Mouse (Mus musculus) forebrain, postnatal 0 days (tissue): Measurements from ENCODE around the gene Gas2l2. TPM values are rescaled to one million over a fixed set of nuclear protein-coding genes. Genes with fewer than 3 reads are reported as not detected.

Source experiments
- ATAC-seq: fragments of 200-750 bp; cut with Nextera tagmentation; 2 replicates; pipeline ENCODE4 v1.8.0; 2017; ENCODE audit warnings: mild to moderate bottlenecking, moderate library complexity
- DNase-seq: peaks from one replicate; pipeline ENCODE4 v3.0.0-alpha.2; 2015
- H3K27ac ChIP-seq: fragments of 300-500 bp; sonication (generic); 2 replicates; pipeline ENCODE4 v1.5.1; 2014; ENCODE audit warnings: low read depth, mild to moderate bottlenecking, antibody characterized with exemption, low read length, moderate library complexity, mixed read lengths
- H3K27me3 ChIP-seq: fragments of 300-500 bp; sonication (generic); 2 replicates; pipeline ENCODE4 v1.6.1; 2014; ENCODE audit warnings: mild to moderate bottlenecking, low read length, mixed read lengths; ENCODE audit not compliant: insufficient read depth
- H3K36me3 ChIP-seq: fragments of 300-500 bp; sonication (generic); 2 replicates; pipeline ENCODE4 v1.6.1; 2014; ENCODE audit warnings: mild to moderate bottlenecking, moderate library complexity; ENCODE audit not compliant: insufficient read depth
- H3K4me1 ChIP-seq: fragments of 300-500 bp; sonication (generic); 2 replicates; pipeline ENCODE4 v1.6.1; 2014; ENCODE audit warnings: antibody characterized with exemption; ENCODE audit not compliant: insufficient read depth
- H3K4me2 ChIP-seq: fragments of 300-500 bp; sonication (generic); 2 replicates; pipeline ENCODE4 v1.6.1; 2014; ENCODE audit warnings: low read depth, mild to moderate bottlenecking, moderate library complexity
- H3K4me3 ChIP-seq: fragments of 300-500 bp; sonication (generic); 2 replicates; pipeline ENCODE4 v1.5.1; 2014; ENCODE audit warnings: low read depth, low read length, mixed read lengths
- H3K9ac ChIP-seq: fragments of 300-500 bp; sonication (generic); 2 replicates; pipeline ENCODE4 v1.6.1; 2014; ENCODE audit warnings: mild to moderate bottlenecking
- H3K9me3 ChIP-seq: fragments of 300-500 bp; sonication (generic); 2 replicates; pipeline ENCODE4 v1.6.1; 2016; ENCODE audit warnings: low read length
- CTCF ChIP-seq: sonication (generic); IDR thresholded peaks from 2 replicates; pipeline ENCODE4 v1.5.1; 2016; ENCODE audit warnings: antibody characterized with exemption, control low read depth, low read depth
- WGBS: fragments of 180-500 bp; shearing (Covaris S2); extraction: QIAGEN DNeasy Blood & Tissue Kit; methylation state at CpG from one replicate; pipeline ENCODE4 v1.1.7; 2014; 5-methylcytosine and 5-hydroxymethylcytosine counted together
- polyA plus RNA-seq: library from polyadenylated mRNA; unstranded; fragments of >200 nt; fragmentation: Nextera tagmentation; extraction: Ambion mirVana; gene quantifications from 2 replicates; pipeline ENCODE4 v1.2.1, GENCODE M21; 2015
- total RNA-seq: library from RNA; depleted of rRNA; stranded (reverse); fragments of >200 nt; gene quantifications from 2 replicates; pipeline ENCODE4 v1.2.3, GENCODE M21; 2014

The Gas2l2 gene
- total and polyA plus RNA-seq, 2 experiments from 2014 or later = 0.98 to 1.3 TPM

- H3K27ac ChIP-seq = no peak overlapping the region
- 73% methylated on average over 2 of the region's 2 CpGs for WGBS
- no peaks in the 10 kb centered on the region for H3K4me1 ChIP-seq
- no peaks in the 10 kb centered on the region; the same call in 1 of the 2 replicates for H3K27me3 ChIP-seq
- no peak overlapping the region for H3K9ac ChIP-seq
- no peaks in the 10 kb centered on the region for H3K36me3 ChIP-seq
- no peak for TF ChIP-seq CTCF
- ATAC-seq = no peak
- DNase-seq = no peak
- H3K4me2 ChIP-seq = no peak overlapping the region
- H3K9me3 ChIP-seq = no peaks in the 10 kb centered on the region
- no peak overlapping the region for H3K4me3 ChIP-seq
Measured at GRCm38 (mm10) chr11:83432533-83432932, 3.3 kb upstream of the Gas2l2 start.

- no peaks in the 10 kb centered on the region for H3K27me3 ChIP-seq
- H3K27ac ChIP-seq = no peak overlapping the region
- no peaks in the 10 kb centered on the region for H3K36me3 ChIP-seq
- no peaks in the 10 kb centered on the region for H3K9me3 ChIP-seq
- no peak overlapping the region for H3K9ac ChIP-seq
- WGBS = 51% methylated on average over 17 of the region's 17 CpGs
- no peak for TF ChIP-seq CTCF
- H3K4me3 ChIP-seq = no peak overlapping the region
- no peak for ATAC-seq
- H3K4me2 ChIP-seq = peak overlapping the region; percentile 23
- H3K4me1 ChIP-seq = no peaks in the 10 kb centered on the region
- no peak for DNase-seq
Measured at GRCm38 (mm10) chr11:83426964-83427363, 2.3 kb downstream of the Gas2l2 start.

DNA sequence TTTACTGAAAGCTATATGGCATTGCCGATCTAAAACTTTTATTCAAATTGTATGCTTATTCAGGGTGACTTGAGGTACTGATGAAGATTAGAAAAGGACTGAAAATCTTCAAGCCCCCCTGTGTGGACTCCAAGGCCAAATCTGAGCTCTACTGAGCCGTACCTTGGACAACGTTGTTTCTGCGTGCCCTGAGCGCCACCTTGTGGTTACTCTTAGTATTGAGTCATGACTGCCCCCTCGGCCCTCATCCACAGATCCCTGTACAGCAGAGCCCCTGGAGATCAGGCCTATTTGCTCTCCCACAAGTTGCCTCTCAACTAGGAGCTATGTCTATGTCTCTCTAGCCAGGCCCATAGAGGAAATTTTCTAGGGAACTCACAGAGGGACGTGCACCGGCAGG lies 4.6 kb downstream of the Gas2l2 start:
- ATAC-seq (peak; percentile 75), DNase-seq (peak; percentile 87)
- no peaks in the 10 kb centered on the region for H3K4me1 ChIP-seq
- H3K36me3 ChIP-seq = no peaks in the 10 kb centered on the region
- no peaks in the 10 kb centered on the region for H3K27me3 ChIP-seq
- no peak overlapping the region for H3K27ac ChIP-seq
- TF ChIP-seq CTCF = peak; percentile 97
- no peak overlapping the region for H3K4me3 ChIP-seq
- H3K9ac ChIP-seq = no peak overlapping the region
- no peaks in the 10 kb centered on the region for H3K9me3 ChIP-seq
- H3K4me2 ChIP-seq = no peak overlapping the region
- 8% methylated on average over 8 of the region's 8 CpGs for WGBS

DNA sequence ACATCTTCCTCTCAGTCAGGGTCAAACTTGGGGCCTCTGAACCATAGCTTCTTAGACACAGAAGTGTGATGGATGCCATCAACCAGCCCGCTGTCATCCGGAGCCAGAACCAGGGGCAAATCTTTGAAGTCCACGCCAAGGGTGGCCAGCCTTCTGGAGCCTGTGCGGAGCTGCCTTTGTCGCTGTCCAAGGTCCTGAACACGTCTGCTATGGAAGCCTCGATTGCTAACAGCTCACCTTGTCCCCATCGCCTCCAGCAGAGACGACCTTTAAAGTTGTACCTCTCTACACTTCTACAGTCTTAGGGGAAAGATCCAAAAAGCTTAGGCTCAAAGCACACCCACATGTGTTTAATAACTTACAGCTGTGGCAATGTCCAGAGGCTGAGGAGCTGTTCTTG lies 8.0 kb downstream of the Gas2l2 start:
- DNase-seq (no peak), ATAC-seq (no peak)
- no peaks in the 10 kb centered on the region for H3K36me3 ChIP-seq
- H3K9me3 ChIP-seq = no peaks in the 10 kb centered on the region
- no peak overlapping the region for H3K9ac ChIP-seq
- H3K4me1 ChIP-seq = no peaks in the 10 kb centered on the region
- no peak for TF ChIP-seq CTCF
- 4% methylated on average over 9 of the region's 9 CpGs for WGBS
- H3K4me2 ChIP-seq = no peak overlapping the region
- H3K27ac ChIP-seq = no peak overlapping the region
- H3K4me3 ChIP-seq = no peak overlapping the region
- no peaks in the 10 kb centered on the region for H3K27me3 ChIP-seq

DNA sequence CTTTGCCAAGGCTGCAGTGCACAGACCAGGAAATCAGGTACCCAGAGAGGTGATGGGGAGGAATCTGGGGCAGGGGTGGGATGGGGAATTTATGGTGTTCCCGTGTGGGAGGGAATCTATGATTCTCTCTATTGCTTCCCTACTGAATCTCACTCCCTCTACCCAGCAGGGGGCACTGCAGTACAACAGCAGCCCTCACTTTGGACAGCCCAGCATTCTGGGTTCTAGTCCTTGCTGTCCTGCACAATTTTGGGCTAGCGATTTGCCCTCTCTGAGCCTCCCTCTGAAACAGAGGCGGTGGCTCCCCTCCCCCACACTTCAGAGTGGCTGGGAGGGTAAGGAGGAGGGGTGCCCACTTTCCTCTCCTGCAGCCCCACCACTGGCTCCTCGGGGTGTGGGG lies 8.9 kb downstream of the Gas2l2 start:
- H3K4me2 ChIP-seq = no peak overlapping the region
- no peak overlapping the region for H3K27ac ChIP-seq
- no peak overlapping the region for H3K9ac ChIP-seq
- H3K4me1 ChIP-seq = no peaks in the 10 kb centered on the region
- H3K4me3 ChIP-seq = no peak overlapping the region
- H3K27me3 ChIP-seq = no peaks in the 10 kb centered on the region
- no peak for ATAC-seq
- DNase-seq = no peak
- H3K36me3 ChIP-seq = no peaks in the 10 kb centered on the region
- no peaks in the 10 kb centered on the region for H3K9me3 ChIP-seq
- 53% methylated on average over 4 of the region's 4 CpGs for WGBS
- TF ChIP-seq CTCF = peak; percentile 59

DNA sequence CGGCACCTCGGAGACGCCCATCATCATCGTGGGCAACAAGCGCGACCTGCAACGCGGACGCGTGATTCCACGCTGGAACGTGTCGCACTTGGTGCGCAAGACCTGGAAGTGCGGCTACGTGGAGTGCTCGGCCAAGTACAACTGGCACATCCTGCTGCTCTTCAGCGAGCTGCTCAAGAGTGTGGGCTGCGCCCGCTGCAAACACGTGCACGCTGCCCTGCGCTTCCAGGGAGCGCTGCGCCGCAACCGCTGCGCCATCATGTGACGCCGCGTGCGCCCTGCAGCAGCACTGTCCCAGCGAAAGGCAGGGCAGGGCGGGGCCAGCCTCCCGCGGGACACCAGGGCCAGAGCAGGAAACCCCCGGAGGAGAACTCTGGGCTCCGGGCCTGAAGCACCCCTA lies 10.7 kb downstream of the Gas2l2 start:
- DNase-seq = peak; percentile 78
- TF ChIP-seq CTCF = peak; percentile 61
- Histone ChIP-seq H3K36me3 (no peaks in the 10 kb centered on the region), H3K9ac (peak overlapping the region; percentile 40), H3K4me3 (peak overlapping the region; percentile 26), H3K4me2 (peak overlapping the region; percentile 52), H3K4me1 (no peaks in the 10 kb centered on the region), H3K9me3 (no peaks in the 10 kb centered on the region), H3K27ac (no peak overlapping the region), H3K27me3 (no peaks in the 10 kb centered on the region)
- ATAC-seq = peak; percentile 86
- WGBS = 5% methylated on average over 38 of the region's 38 CpGs

DNA sequence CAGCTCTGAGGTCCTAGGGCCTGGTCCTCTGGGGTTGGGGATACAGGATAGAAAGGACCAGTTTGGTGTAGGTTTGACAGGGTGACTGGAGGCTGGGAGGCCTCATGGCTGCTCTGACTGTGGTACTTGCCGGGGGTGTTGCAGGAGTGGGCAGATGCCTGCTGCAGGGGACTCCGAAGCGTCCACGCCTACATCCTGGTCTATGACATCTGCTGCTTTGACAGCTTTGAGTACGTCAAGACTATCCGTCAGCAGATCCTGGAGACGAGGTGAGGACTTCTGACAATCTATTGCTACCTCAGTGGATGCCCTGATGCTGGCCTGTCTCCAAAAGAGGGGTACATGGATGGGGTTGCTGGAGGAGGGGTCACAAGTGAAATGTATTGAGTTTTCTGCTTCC lies 11.5 kb downstream of the Gas2l2 start:
- Histone ChIP-seq H3K27ac (no peak overlapping the region), H3K36me3 (0 out of 2 replicates have a peak, but pooled peaks cover 2% of the 10 kb centered on the region), H3K4me1 (no peaks in the 10 kb centered on the region), H3K9me3 (no peaks in the 10 kb centered on the region), H3K9ac (no peak overlapping the region), H3K4me2 (no peak overlapping the region), H3K27me3 (no peaks in the 10 kb centered on the region), H3K4me3 (no peak overlapping the region)
- DNase-seq = no peak
- no peak for TF ChIP-seq CTCF
- no peak for ATAC-seq
- whole genome bisulfite sequencing = 68% methylated on average over 7 of the region's 7 CpGs

DNA sequence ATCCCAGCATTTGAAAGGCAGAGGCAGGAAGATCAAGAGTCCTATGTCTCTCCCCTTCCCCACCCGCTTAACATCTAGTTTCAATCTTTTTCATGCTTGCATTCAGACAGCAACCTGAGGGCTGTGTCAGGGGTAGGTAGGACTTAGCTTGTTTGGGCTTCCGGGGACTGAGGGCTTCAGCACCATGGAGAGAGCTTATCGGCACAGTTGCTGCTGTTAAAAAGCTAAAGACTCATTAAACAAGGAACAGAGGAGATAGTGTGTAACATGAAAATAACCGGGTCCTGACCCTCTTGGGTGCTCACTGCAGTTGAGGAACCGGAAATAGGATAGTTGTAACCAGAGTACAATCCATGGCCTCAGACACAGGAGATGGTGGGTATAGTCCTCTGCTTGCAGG lies 12.2 kb downstream of the Gas2l2 start:
- Histone ChIP-seq H3K9ac (no peak overlapping the region), H3K27me3 (no peaks in the 10 kb centered on the region), H3K4me1 (no peaks in the 10 kb centered on the region), H3K4me2 (no peak overlapping the region), H3K27ac (no peak overlapping the region), H3K4me3 (no peak overlapping the region), H3K36me3 (0 out of 2 replicates have a peak, but pooled peaks cover 4% of the 10 kb centered on the region), H3K9me3 (no peaks in the 10 kb centered on the region)
- WGBS = 10% methylated on average over 5 of the region's 5 CpGs
- ATAC-seq = no peak
- no peak for TF ChIP-seq CTCF
- DNase-seq = no peak
